Mouse (Mus musculus) kidney, embryonic 16.5 days (tissue): Measurements from ENCODE around the gene Smyd2. TPM values are rescaled to one million over a fixed set of nuclear protein-coding genes. Genes with fewer than 3 reads are reported as not detected.

Experiments used
- ATAC-seq: fragments of 200-750 bp; cut with Nextera tagmentation; 2 replicates; pipeline ENCODE4 v1.8.0; 2017; ENCODE audit warnings: moderate TSS enrichment; ENCODE audit not compliant: low FRiP score, low TSS enrichment
- H3K27ac ChIP-seq: fragments of 300-500 bp; sonication (generic); 2 replicates; pipeline ENCODE4 v1.5.1; 2014; ENCODE audit warnings: low read length
- H3K27me3 ChIP-seq: fragments of 300-500 bp; sonication (generic); 2 replicates; pipeline ENCODE4 v1.6.1; 2014; ENCODE audit warnings: low read length, control low read depth, mixed read lengths; ENCODE audit not compliant: insufficient read depth
- H3K36me3 ChIP-seq: fragments of 300-500 bp; sonication (generic); 2 replicates; pipeline ENCODE4 v1.6.1; 2014; ENCODE audit warnings: low read length, control low read depth, mixed read lengths; ENCODE audit not compliant: insufficient read depth
- H3K4me1 ChIP-seq: fragments of 300-500 bp; sonication (generic); 2 replicates; pipeline ENCODE4 v1.6.1; 2014; ENCODE audit warnings: low read length, control low read depth, mixed read lengths; ENCODE audit not compliant: insufficient read depth
- H3K4me2 ChIP-seq: fragments of 300-500 bp; sonication (generic); replicated peaks from 2 replicates; pipeline ENCODE4 v1.6.1; 2014; ENCODE audit warnings: low read depth, low read length
- H3K4me3 ChIP-seq: fragments of 300-500 bp; sonication (generic); 2 replicates; pipeline ENCODE4 v1.5.1; 2014; ENCODE audit warnings: mild to moderate bottlenecking, low read length
- H3K9ac ChIP-seq: fragments of 300-500 bp; sonication (generic); replicated peaks from 2 replicates; pipeline ENCODE4 v1.6.1; 2014; ENCODE audit warnings: low read length
- H3K9me3 ChIP-seq: fragments of 300-500 bp; sonication (generic); 2 replicates; pipeline ENCODE4 v1.6.1; 2016; ENCODE audit warnings: low read length, control low read depth
- WGBS: fragments of 180-500 bp; shearing (Covaris S2); extraction: QIAGEN DNeasy Blood & Tissue Kit; methylation state at CpG from one replicate; pipeline ENCODE4 v1.1.7; 2014; 5-methylcytosine and 5-hydroxymethylcytosine counted together
- polyA plus RNA-seq: library from polyadenylated mRNA; unstranded; fragments of >200 nt; fragmentation: Nextera tagmentation; extraction: Ambion mirVana; gene quantifications from 2 replicates; pipeline ENCODE4 v1.2.1, GENCODE M21; 2015

The Smyd2 gene
- polyA plus RNA-seq, 1 experiment from 2014 or later = 87.6 TPM

GRCm38 (mm10) chr1:189855739-189856138 is 66.4 kb downstream of the Smyd2 start:
- Histone ChIP-seq H3K4me1 (no peaks in the 10 kb centered on the region), H3K36me3 (peaks cover 50% of the 10 kb centered on the region), H3K9ac (no peak overlapping the region), H3K4me3 (no peak overlapping the region), H3K27ac (no peak overlapping the region), H3K9me3 (no peaks in the 10 kb centered on the region), H3K4me2 (no peak overlapping the region), H3K27me3 (no peaks in the 10 kb centered on the region)
- no peak for ATAC-seq
- WGBS = 94% methylated on average over 5 of the region's 5 CpGs

GRCm38 (mm10) chr1:189854646-189855045 is 67.5 kb downstream of the Smyd2 start:
- Histone ChIP-seq H3K4me1 (no peaks in the 10 kb centered on the region), H3K4me3 (no peak overlapping the region), H3K27ac (no peak overlapping the region), H3K27me3 (no peaks in the 10 kb centered on the region), H3K9ac (no peak overlapping the region), H3K4me2 (no peak overlapping the region), H3K36me3 (peaks cover 54% of the 10 kb centered on the region), H3K9me3 (no peaks in the 10 kb centered on the region)
- WGBS = 88% methylated on average over 13 of the region's 13 CpGs
- ATAC-seq = no peak

GRCm38 (mm10) chr1:189852456-189852855 is 69.7 kb downstream of the Smyd2 start:
- Histone ChIP-seq H3K36me3 (peaks cover 53% of the 10 kb centered on the region), H3K4me2 (no peak overlapping the region)

GRCm38 (mm10) chr1:189852051-189852450 is 70.1 kb downstream of the Smyd2 start:
- WGBS = 68% methylated on average over 5 of the region's 5 CpGs
- no peak for ATAC-seq

More at GRCm38 (mm10) chr1:189852456-189852855, 69.7 kb downstream of the Smyd2 start:
- Histone ChIP-seq H3K9me3 (no peaks in the 10 kb centered on the region), H3K4me3 (no peak overlapping the region), H3K4me1 (no peaks in the 10 kb centered on the region), H3K27me3 (no peaks in the 10 kb centered on the region), H3K9ac (no peak overlapping the region), H3K27ac (no peak overlapping the region)
- 76% methylated on average over 7 of the region's 7 CpGs for WGBS
- ATAC-seq = no peak

GRCm38 (mm10) chr1:189849550-189849949 is 72.6 kb downstream of the Smyd2 start:
- no peaks in the 10 kb centered on the region for H3K27me3 ChIP-seq
- no peak overlapping the region for H3K4me2 ChIP-seq
- no peaks in the 10 kb centered on the region for H3K4me1 ChIP-seq
- H3K9me3 ChIP-seq = no peaks in the 10 kb centered on the region
- ATAC-seq = no peak
- no peak overlapping the region for H3K4me3 ChIP-seq
- 77% methylated on average over 11 of the region's 11 CpGs for WGBS
- no peak overlapping the region for H3K9ac ChIP-seq
- no peak overlapping the region for H3K27ac ChIP-seq
- peaks cover 53% of the 10 kb centered on the region for H3K36me3 ChIP-seq

More at GRCm38 (mm10) chr1:189852051-189852450, 70.1 kb downstream of the Smyd2 start:
- Histone ChIP-seq H3K27ac (no peak overlapping the region), H3K9me3 (no peaks in the 10 kb centered on the region), H3K4me3 (no peak overlapping the region), H3K9ac (no peak overlapping the region), H3K4me1 (no peaks in the 10 kb centered on the region), H3K4me2 (no peak overlapping the region), H3K27me3 (no peaks in the 10 kb centered on the region), H3K36me3 (peaks cover 51% of the 10 kb centered on the region)

GRCm38 (mm10) chr1:189846319-189846718 is 75.8 kb downstream of the Smyd2 start:
- no peak overlapping the region for H3K4me3 ChIP-seq
- no peak overlapping the region for H3K4me2 ChIP-seq
- H3K36me3 ChIP-seq = peaks cover 57% of the 10 kb centered on the region
- H3K27me3 ChIP-seq = no peaks in the 10 kb centered on the region
- H3K9me3 ChIP-seq = no peaks in the 10 kb centered on the region
- no peak overlapping the region for H3K9ac ChIP-seq
- WGBS = 74% methylated on average over 2 of the region's 2 CpGs
- H3K4me1 ChIP-seq = no peaks in the 10 kb centered on the region
- H3K27ac ChIP-seq = no peak overlapping the region
- no peak for ATAC-seq

- Histone ChIP-seq H3K9me3 (no peaks in the 10 kb centered on the region), H3K4me3 (no peak overlapping the region), H3K4me1 (peaks cover 16% of the 10 kb centered on the region), H3K4me2 (no peak overlapping the region), H3K27ac (no peak overlapping the region), H3K36me3 (peaks cover 32% of the 10 kb centered on the region), H3K27me3 (no peaks in the 10 kb centered on the region), H3K9ac (no peak overlapping the region)
- WGBS = 30% methylated on average over 13 of the region's 13 CpGs
- ATAC-seq = no peak; the same call in 1 of the 2 replicates
These were observed 88.0 kb downstream of the Smyd2 start for GRCm38 (mm10) chr1:189834166-189834565.

- Histone ChIP-seq H3K9me3 (no peaks in the 10 kb centered on the region), H3K4me3 (no peak overlapping the region), H3K4me1 (peaks cover 16% of the 10 kb centered on the region), H3K4me2 (no peak overlapping the region), H3K36me3 (peaks cover 33% of the 10 kb centered on the region), H3K27ac (no peak overlapping the region), H3K9ac (no peak overlapping the region), H3K27me3 (no peaks in the 10 kb centered on the region)
- 54% methylated on average over 7 of the region's 7 CpGs for WGBS
- ATAC-seq = no peak
These were observed 88.8 kb downstream of the Smyd2 start for GRCm38 (mm10) chr1:189833351-189833750.

- no peak overlapping the region for H3K27ac ChIP-seq
- WGBS = 18% methylated on average over 12 of the region's 12 CpGs
- H3K9ac ChIP-seq = no peak overlapping the region
- H3K4me1 ChIP-seq = peaks cover 16% of the 10 kb centered on the region
- H3K27me3 ChIP-seq = no peaks in the 10 kb centered on the region
- ATAC-seq = peak; percentile 52; the same call in 1 of the 2 replicates
- H3K4me3 ChIP-seq = no peak overlapping the region
- no peaks in the 10 kb centered on the region for H3K9me3 ChIP-seq
- no peak overlapping the region for H3K4me2 ChIP-seq
- H3K36me3 ChIP-seq = peaks cover 35% of the 10 kb centered on the region
These were observed 91.3 kb downstream of the Smyd2 start for GRCm38 (mm10) chr1:189830797-189831232.
